Mouse (Mus musculus) heart, postnatal 0 days (tissue): ENCODE data around the gene Cradd.

Experiments
- CTCF ChIP-seq: IDR thresholded peaks from 2 replicates; pipeline ENCODE4 v1.5.1; 2016; ENCODE audit warnings: antibody characterized with exemption, control low read depth, low read depth
- EP300 ChIP-seq: IDR thresholded peaks from 2 replicates; pipeline ENCODE4 v1.6.1; 2016; ENCODE audit warnings: antibody characterized with exemption, low read depth

DNA sequence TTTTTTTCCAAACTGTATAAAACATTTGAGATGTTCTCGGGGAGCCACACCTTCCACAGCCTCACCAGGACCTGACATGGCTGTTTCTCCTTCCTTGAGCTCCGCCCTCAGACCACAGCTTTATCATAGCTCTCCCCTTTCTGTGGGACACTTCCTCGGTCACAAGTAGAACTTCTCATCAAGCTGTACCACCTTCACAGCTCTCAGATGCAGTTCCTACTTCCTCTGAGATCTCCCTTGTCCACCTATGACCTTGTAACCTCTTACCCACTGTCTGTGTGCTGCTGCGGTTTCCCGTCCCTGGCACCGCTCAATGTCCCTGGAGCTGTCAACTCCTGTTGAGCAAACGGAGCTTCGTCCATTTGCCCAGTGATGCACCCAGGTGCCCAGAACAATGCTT lies 143.8 kb downstream of the Cradd start:
- no peak for TF ChIP-seq CTCF
- no peak for TF ChIP-seq EP300
